Mouse (Mus musculus) R1 (cell line): ENCODE results near the gene Ptges2.

Experiments used
- DNase-seq: peaks from one replicate; pipeline ENCODE4 v3.0.0-alpha.2; 2018; ENCODE audit warnings: low read depth, low spot score

Gene Ptges2

DNA sequence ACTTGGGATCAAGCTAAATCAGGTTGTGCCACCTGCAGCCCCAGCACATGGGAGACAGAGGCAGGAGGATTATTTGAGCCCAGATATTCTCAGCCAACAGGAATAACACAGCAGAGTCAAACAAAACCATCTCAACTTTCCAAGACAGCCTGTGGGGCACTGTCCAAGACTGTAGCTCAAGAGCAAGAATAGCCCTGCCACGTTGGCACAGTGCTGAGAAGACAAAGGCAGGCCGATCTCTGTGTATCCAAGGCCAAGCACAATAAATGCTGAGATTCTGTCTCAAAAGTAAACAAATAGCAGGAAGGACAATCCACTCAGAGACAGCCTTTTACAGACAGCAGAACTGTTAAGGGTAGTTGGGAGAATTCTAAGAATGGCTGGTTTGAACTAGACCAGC, 44.5 kb downstream of the Ptges2 start:
- DNase-seq = no peak

DNA sequence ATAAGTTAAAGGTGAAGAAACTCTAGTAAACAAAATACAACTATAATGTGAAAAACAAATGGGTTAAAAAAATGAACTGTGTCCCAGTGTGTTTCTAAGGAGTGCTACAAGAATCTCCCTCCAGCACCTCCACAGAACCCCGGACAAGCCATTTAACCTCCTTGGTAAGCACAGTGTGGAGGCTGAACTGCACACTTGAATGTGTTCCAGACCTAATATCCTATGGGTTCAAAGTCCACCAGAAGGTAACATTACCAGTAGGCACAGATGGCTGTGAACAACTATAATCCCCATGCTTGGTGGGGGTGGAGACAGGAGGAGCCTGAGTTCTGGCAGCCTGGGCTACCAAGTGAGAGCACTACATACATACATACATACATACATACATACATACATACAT, 44.9 kb downstream of the Ptges2 start:
- DNase-seq = no peak

DNA sequence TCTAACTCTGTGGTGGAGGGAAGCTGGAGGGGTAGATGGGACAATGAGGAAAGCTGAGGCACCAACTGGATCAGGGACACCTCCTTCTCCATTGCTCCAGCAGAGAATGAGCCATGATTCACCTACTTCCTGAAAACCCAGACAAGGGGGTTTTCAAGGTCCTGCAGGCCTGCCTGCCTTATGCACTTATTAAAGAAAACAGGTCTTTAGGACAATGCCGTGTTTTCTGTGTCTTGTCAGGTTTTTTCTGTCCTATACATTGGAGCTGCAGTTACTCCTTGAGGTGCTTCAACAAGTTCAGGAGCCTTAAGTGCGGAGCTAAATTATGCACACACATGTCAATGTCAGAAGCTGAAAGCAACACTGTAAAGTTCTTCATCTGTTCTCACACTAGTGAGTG, 45.9 kb downstream of the Ptges2 start:
- DNase-seq = no peak

DNA sequence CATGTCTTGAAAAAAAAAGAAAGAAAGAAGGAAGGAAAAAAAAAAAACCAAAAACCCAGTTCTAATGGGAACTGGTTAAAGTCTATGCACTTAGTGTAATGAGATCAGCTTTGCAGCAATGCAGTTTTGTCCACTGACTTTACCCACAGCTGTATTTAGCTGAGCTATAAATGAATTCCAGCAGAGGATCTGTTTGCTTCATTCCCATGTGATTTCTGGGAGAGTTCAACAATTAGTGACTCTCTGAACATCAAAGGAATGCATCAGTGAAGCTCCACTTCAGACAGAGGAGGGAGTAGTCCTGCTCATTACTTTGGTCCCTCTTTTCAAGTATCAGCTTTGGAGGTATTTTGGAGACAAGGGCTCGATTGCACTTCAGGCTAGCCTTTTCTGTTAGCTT, 49.8 kb downstream of the Ptges2 start:
- no peak for DNase-seq

DNA sequence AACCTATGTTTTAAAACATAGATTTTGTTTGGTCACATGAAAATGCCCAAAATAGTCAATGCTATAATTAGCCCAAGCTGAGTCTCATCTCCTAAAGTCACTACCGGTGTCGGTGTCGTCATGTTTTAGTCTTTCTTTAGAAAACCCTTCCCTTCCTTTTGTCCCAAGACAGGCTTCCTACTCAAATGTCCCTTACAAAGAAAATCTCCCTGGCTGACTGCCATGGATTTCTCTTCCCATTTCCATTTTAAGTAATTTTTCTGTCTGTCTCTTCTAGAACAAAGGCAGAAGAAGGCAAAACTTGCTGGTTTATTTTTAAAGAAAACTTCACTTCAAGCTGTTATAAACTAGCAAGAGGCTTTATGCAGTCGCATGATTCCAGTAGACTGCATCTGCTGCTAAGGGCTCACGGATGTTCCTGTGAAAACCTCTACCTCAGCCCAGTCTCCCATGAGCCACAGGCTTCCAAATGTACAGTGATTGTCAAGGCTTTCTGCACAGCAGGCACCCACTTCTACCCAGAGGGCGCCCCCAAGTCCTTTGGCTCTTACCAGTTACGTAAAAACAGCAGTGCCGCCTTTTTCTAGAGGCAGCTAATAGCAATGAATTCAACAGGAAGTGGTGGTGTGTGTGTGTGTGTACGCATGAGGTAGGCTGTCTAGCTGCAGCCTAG, 51.7 kb downstream of the Ptges2 start:
- DNase-seq = no peak

DNA sequence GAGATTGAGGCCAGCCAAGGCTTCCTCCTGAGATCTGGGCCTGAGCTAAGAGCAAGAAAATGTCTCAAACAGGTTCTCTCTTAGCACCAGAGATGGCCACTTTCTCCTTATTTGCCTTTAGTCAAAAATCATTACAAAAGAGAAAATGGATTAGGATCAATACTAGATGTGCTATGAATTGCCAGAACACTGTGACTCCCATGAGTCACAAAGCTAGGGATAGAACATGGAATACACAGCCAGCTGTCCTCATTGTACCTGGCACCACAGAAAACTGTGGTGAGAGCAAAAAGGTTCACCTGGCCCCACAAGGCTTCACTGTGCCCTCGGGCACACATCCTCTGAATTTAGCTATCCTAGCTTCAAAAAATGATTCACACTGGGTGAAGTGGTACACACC, 52.8 kb downstream of the Ptges2 start:
- no peak for DNase-seq

DNA sequence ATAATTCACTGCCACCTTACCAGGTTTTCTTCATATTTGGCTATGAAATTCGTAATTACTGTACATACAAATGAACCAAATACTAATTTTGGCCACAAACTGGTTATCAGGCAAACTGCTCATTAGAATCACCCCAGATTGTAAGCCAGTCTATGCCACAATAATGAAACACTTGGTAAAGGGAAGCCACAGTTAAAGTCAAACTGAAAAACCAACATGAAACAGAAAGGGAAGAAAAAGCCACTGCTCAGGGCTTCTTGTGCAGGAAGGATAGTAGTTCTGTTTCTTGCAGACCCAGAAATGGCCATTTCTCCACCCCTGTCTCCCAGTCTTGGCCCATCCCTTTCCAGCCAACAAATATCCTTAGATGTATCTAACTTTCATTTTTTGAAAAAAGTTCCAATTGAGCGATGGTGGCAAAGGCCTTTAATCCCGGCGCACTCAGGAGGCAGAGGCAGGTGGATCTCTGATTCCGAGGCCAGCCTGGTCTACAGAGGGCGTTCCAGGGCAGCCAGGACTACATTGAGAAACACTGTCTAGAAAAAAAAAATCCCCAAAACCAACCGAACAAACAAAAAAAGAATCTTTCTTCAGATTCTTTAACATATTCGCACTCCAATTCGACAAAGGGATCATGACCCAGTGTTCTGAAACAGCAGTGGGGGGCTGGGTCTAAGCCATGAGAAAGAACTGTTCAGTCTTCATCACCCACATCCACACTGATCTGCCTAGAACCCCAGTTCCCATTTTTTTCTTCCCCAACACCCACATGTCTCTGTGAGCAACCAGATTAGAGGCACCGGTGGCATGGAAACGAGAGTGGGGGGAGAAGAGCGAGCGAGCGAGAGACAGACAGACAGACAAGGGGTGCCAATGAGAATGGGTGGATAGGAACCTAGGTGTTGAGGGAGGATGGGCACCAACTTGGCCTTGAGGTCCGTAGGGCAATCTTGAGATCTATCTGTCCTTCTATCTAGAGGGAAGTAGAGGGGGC, 54.4 kb downstream of the Ptges2 start, which contains the start of gene Naif1:
TSS of gene Naif1 (plus strand) at position 697 of the 994 bp plus-strand sequence.
- DNase-seq = no peak

DNA sequence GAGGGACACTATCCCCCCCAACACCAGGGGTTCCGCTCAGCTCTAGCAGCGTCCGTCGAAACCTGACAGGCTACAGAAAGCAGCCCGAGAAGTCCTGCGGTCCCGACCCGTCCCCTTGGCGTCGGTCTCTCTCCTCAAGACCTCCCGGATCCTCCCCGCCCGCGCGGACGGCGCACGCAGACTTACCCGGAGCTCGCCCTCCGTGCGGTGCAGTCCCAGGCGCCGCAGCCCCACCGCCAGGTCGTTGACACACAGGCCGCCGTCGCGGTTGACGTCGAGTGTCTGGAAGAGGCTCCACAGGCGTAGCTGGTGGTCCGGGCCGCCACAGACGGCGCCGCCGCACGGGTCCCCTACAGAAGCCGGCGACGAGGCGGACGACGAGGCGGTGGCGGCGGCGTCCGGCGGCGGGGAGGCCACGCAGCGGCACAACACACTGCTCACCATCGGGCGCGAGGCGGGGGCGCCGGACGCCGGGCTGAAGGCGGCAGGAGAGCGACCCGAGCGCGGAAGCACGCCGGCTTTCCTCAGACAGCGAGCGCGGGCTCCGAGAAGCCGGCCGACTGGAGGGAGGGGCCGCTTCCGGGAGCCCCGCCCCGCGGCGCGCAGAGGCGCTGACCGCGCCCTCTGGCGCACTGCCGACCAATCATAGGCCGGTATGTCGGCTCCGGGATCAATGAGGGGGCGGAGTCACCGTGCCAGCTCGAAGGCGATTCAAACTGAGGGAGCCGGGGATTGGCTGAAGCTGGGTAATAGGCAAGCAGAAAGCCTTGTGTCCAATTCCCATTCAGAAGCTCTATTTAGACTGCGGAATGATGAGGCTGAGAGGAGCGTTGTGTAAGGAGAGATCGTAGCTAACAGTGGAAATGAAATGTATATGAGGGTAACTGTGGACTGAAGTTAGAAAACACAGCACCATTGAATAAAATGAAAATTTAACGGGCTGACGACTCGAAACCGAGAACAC, 55.5 kb downstream of the Ptges2 start, which contains the start of gene Slc25a25:
TSS of gene Slc25a25 (minus strand) at position 565 of the 964 bp plus-strand sequence.
- DNase-seq = peak; percentile 98

DNA sequence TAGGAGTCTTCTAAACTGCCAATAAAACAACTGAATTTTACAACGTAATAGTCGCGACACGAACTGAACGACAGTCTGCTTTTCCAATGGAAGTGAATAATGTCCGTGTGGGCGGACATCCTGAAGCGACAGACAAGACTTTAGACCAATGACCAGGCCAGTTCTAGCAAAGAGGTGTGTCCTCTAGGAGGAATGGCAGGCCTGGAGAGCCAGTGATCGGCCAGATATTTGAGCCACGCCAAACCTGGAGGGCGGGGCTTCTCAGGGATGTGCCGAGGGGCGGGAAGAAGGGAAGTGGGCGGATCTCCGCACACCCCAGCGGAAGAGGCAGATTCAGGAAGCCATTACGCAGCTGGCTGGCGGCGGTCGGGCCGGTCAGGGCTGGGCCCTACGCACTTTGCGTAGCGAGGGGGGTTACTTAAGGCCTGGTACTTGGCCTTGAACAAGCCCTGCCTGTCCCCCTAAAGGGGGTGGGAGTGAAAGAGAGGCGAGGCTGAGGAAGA, 56.2 kb downstream of the Ptges2 start:
- DNase-seq = peak; percentile 100

DNA sequence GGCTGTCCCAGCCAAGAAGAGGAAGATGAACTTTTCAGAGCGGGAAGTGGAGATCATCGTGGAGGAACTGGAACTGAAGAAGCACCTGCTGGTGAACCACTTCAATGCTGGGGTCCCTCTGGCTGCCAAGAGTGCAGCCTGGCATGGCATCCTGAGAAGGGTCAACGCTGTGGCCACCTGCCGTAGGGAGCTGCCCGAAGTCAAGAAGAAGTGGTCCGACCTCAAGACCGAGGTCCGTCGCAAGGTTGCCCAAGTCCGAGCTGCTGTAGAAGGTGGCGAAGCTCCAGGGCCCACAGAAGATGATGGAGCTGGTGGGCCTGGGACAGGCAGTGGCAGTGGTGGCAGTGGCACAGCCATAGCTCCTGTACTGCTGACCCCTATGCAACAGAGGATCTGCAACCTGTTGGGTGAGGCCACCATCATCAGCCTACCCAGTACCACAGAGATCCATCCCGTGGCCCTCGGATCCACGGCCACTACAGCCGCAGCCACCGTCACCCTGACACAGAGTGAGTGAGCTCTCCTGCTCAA, 56.8 kb downstream of the Ptges2 start:
- no peak for DNase-seq

DNA sequence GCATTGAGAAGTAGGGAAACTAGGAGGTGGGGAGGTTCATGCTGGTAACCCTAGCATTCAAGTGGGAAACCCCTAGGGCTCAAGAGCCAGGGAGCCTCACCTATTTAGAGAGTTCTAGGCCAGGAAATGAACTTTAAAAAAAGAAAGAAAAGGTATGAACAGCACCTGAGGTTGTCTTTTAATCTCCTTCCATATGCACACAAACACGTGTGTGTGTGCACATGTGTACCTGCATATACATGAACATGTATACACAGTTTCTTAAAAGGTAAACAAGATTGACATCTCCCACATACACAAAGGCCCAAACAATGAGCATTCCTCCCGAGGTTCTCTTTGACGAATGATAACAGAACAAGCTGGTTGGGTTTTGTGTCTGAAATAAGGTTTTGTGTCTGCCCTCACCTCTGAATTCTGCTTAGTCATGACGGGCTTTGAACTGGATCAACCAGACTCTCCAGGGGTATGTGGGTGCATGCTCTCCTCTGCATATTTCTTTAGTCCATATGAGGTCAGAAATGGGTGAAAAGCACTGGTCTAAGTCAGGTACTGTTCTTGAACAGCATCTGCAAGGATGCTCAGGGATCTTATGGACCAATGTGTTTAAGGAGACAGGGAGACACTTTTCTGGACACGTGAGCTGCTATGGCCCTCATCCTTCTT, 58.1 kb downstream of the Ptges2 start:
- DNase-seq = peak; percentile 28

DNA sequence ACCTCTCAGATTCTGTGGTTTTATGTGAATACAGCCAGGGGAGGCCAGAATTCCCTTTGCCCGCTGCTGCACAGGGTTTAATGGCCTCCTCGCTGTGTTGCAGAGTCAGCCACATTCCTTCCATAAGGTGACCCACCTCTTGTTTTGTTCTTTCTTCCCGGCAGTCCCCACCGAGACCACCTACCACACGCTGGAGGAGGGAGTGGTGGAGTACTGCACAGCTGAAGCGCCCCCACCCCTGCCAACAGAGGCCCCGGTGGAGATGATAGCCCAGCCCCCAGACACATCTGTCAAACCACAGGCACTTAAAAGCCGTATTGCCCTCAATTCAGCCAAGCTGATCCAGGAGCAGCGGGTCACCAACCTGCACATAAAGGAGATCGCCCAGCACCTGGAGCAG, 58.9 kb downstream of the Ptges2 start:
- DNase-seq = peak; percentile 72

DNA sequence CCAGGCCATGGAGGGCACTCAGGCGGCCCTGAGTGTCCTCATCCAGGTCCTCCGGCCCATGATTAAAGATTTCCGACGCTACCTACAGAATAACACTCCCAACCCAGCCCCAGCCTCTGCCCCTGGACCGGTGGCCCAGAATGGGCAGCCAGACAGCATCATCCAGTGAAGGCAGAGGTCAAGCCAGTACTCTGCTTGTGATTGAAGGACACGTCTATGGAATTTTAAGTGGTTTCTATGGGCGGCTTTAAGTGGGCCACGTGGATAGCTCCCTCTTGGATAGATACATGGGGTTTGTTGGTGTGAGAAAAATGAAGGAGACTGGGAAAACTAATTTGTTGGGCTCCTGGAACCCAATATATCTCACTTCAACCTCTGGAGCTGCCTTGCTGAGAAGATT, 59.4 kb downstream of the Ptges2 start:
- DNase-seq = no peak
